In the genomic region with DNA sequence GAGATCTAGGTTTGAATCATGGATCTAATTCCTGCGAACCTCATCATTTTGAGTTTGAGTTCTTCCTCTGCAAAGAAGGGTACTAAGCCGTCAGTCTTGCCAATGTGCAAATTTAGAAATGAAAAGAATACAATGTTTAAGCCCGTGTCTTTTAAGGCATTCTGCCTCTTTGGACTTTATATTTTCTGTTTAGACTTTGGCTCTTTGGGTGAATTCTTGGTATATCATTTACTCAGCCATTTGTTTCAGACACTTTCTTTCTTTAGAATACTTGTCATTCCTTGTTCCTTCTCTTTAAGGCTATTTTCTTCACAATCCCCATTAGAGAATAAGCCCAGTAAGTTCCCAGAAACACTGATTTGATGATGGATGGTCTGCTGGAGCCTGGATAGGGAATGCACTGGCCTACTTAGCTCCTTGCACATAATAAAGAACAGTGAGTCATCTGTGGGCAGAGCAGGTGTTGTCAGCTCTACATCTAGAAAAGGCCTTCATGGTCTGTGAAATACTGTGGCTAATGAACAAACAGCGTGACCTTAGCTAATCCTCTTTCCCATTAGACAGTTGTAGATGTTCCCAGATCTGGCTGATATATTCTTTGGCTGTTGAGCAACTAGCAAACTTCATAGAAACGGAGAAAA, we compare ENCODE assay signal across 19 mouse cellular contexts. TPM values are rescaled to one million over a fixed set of nuclear protein-coding genes. Genes with fewer than 3 reads are reported as not detected.
DNase-seq lines count a peak whose midpoint lies in the region; ATAC-seq and TF ChIP-seq lines count a peak whose summit lies in the region.
"Had no signal": no experiment of that assay in that cellular context is flagged by ENCODE, and none has a peak within 500 bp of the region (broad histone marks: within the 10 kb centered on the region; RNA-seq: fewer than 3 reads in every experiment).

No protein-coding gene starts in this region.

- no peak overlapping the region for H3K4me2 ChIP-seq in limb, embryonic 14.5 days (replicated peaks; ENCODE audit: low read depth, low read length, severe bottlenecking)
- no peak overlapping the region for H3K4me2 ChIP-seq in kidney, embryonic 16.5 days (replicated peaks; ENCODE audit: low read depth, low read length)
- H3K4me2 ChIP-seq: forebrain, embryonic 15.5 days; hindbrain, embryonic 13.5 days; limb, embryonic 12.5 days had no signal

- no peak overlapping the region for H3K27ac ChIP-seq in limb, embryonic 14.5 days (replicated peaks; ENCODE audit: low read depth, low read length)
- no peak overlapping the region for H3K27ac ChIP-seq in limb, embryonic 10.5 days
- 0 out of 2 replicates have a peak overlapping the region, but pooled peaks have one; percentile 50 for H3K27ac ChIP-seq in kidney, embryonic 16.5 days (ENCODE audit: low read length)
- H3K27ac ChIP-seq: forebrain, embryonic 15.5 days; hindbrain, embryonic 13.5 days; limb, embryonic 12.5 days; midbrain, embryonic 10.5 days had no signal

- H3K4me3 ChIP-seq in limb, embryonic 14.5 days (replicated peaks; ENCODE audit: low read length), result no peak overlapping the region
- H3K4me3 ChIP-seq in limb, embryonic 10.5 days, result no peak overlapping the region
- H3K4me3 ChIP-seq in kidney, embryonic 16.5 days (ENCODE audit: low read length), result no peak overlapping the region
- H3K4me3 ChIP-seq: forebrain, embryonic 15.5 days; hindbrain, embryonic 13.5 days; limb, embryonic 12.5 days; midbrain, embryonic 10.5 days; myocyte had no signal

- peak; percentile 7 for DNase-seq in adrenal gland, adult 8-10 months
- no peak for DNase-seq in adrenal gland, postnatal 10 days
- peak; percentile 36 for DNase-seq in limb, embryonic 14.5 days (ENCODE audit: low spot score)
- DNase-seq in limb, embryonic 10.5 days (ENCODE audit: low spot score), result no peak
- peak; percentile 51 for DNase-seq in lung, postnatal 36 days
- DNase-seq in thymus, postnatal 25 days, result no peak
- DNase-seq in thymus, postnatal 0 days (ENCODE audit: low spot score), result no peak
- DNase-seq: thymus, postnatal 4 days had no signal

- no peak for TF ChIP-seq POLR2A in limb, embryonic 14.5 days (IDR thresholded peaks at IDR 0.05; ENCODE audit: borderline replicate concordance, extremely low read depth, insufficient read depth, insufficient read length)

- ATAC-seq in limb, embryonic 14.5 days (ENCODE audit: low FRiP score, low read depth), result no peak; the same call in 1 of the 2 replicates
- ATAC-seq in kidney, embryonic 16.5 days (ENCODE audit: low FRiP score, low TSS enrichment), result peak; percentile 78; the same call in 1 of the 2 replicates
- ATAC-seq: forebrain, embryonic 15.5 days had no signal

- no peaks in the 10 kb centered on the region for H3K36me3 ChIP-seq in limb, embryonic 14.5 days (ENCODE audit: control insufficient read depth, insufficient read depth, low read length)
- H3K36me3 ChIP-seq in limb, embryonic 10.5 days, result no peaks in the 10 kb centered on the region
- no peaks in the 10 kb centered on the region for H3K36me3 ChIP-seq in kidney, embryonic 16.5 days (ENCODE audit: insufficient read depth, low read length)
- H3K36me3 ChIP-seq: forebrain, embryonic 15.5 days; hindbrain, embryonic 13.5 days; limb, embryonic 12.5 days; midbrain, embryonic 10.5 days had no signal

- no peaks in the 10 kb centered on the region for H3K27me3 ChIP-seq in limb, embryonic 14.5 days (ENCODE audit: control insufficient read depth, insufficient read depth, low read length)
- no peaks in the 10 kb centered on the region for H3K27me3 ChIP-seq in limb, embryonic 10.5 days (ENCODE audit: low read depth, poor library complexity, severe bottlenecking)
- H3K27me3 ChIP-seq in kidney, embryonic 16.5 days (ENCODE audit: insufficient read depth, low read length), result no peaks in the 10 kb centered on the region
- H3K27me3 ChIP-seq: forebrain, embryonic 15.5 days; hindbrain, embryonic 13.5 days; limb, embryonic 12.5 days had no signal

- 74% methylated on average over 5 of the region's 5 CpGs for WGBS in limb, embryonic 14.5 days
- 80% methylated on average over 5 of the region's 5 CpGs for WGBS in limb, embryonic 10.5 days
- WGBS in kidney, embryonic 16.5 days, result 78% methylated on average over 5 of the region's 5 CpGs

- H3K4me1 ChIP-seq in limb, embryonic 14.5 days (ENCODE audit: control insufficient read depth, insufficient read depth, low read length), result no peaks in the 10 kb centered on the region
- no peaks in the 10 kb centered on the region for H3K4me1 ChIP-seq in limb, embryonic 10.5 days
- no peaks in the 10 kb centered on the region for H3K4me1 ChIP-seq in kidney, embryonic 16.5 days (ENCODE audit: insufficient read depth, low read length)
- H3K4me1 ChIP-seq: forebrain, embryonic 15.5 days; hindbrain, embryonic 13.5 days; limb, embryonic 12.5 days; midbrain, embryonic 10.5 days had no signal

- H3K9me3 ChIP-seq in limb, embryonic 14.5 days (ENCODE audit: control insufficient read depth, low read length), result no peaks in the 10 kb centered on the region
- no peaks in the 10 kb centered on the region for H3K9me3 ChIP-seq in limb, embryonic 10.5 days (replicated peaks)
- no peaks in the 10 kb centered on the region for H3K9me3 ChIP-seq in kidney, embryonic 16.5 days (ENCODE audit: low read length)
- H3K9me3 ChIP-seq: forebrain, embryonic 15.5 days; hindbrain, embryonic 13.5 days; limb, embryonic 12.5 days; midbrain, embryonic 10.5 days had no signal

- no peak overlapping the region for H3K9ac ChIP-seq in limb, embryonic 14.5 days (ENCODE audit: low read depth, low read length, severe bottlenecking)
- no peak overlapping the region for H3K9ac ChIP-seq in kidney, embryonic 16.5 days (replicated peaks; ENCODE audit: low read length)
- H3K9ac ChIP-seq: forebrain, embryonic 15.5 days; hindbrain, embryonic 13.5 days; limb, embryonic 12.5 days had no signal

RNA-seq across cellular contexts. Expression of a gene that starts 59.5 kb away (rescaled TPM):
- total RNA-seq in adrenal gland, adult 8-10 months (2022), result not detected
- total RNA-seq in adrenal gland, postnatal 10 days (2021), result not detected
- polyA plus RNA-seq in limb, embryonic 14.5 days (2012; rRNA removed), result not detected in 2 replicates
- not detected in 2 replicates for polyA plus RNA-seq in limb, embryonic 14.5 days (2014; fragmentation: Nextera tagmentation; extraction: Ambion mirVana)
- not detected in 2 replicates for polyA plus RNA-seq in limb, embryonic 10.5 days (2016; fragmentation: Nextera tagmentation; extraction: Ambion mirVana)
- not detected in 2 replicates for polyA plus RNA-seq in kidney, embryonic 16.5 days (2015; fragmentation: Nextera tagmentation; extraction: Ambion mirVana)
- 0.09 TPM in 1 of 2 replicates, not detected in the other for polyA plus RNA-seq in thymus, postnatal 0 days (2015; fragmentation: Nextera tagmentation; extraction: Ambion mirVana)
- total RNA-seq: gastrocnemius, postnatal 4 days had no signal
- polyA plus RNA-seq: cortical plate, adult 2 months; forebrain, embryonic 15.5 days; heart, embryonic 14.5 days; hindbrain, embryonic 13.5 days; limb, embryonic 12.5 days; liver, embryonic 16.5 days; midbrain, embryonic 10.5 days; myocyte; stomach, embryonic 14.5 days had no signal

Comparison
In these comparisons a context has a peak if more than half of its experiments do, and no peak if none do; other contexts are left out.
1. DNase-seq: peak in adrenal gland, adult 8-10 months (single experiment), limb, embryonic 14.5 days (single experiment) and lung, postnatal 36 days (single experiment); none in adrenal gland, postnatal 10 days (single experiment), limb, embryonic 10.5 days (single experiment), thymus, postnatal 25 days (single experiment) and thymus, postnatal 0 days (single experiment).